Mouse (Mus musculus) cortical plate, adult 2 months (tissue): ENCODE measurements at regions not wholly inside any gene's neighbourhood (a gene's known extent, or its start where the extent isn't known, plus 50 kb on each side); places are given as distances from the start of the nearest gene placed in this dataset.
"Not testable (repeated sequence)": the region's sequence is repeated elsewhere in the genome, so short reads cannot be mapped to it uniquely, and the experiment has no call there.

Experiments used
- H3K27ac ChIP-seq: fragments of 200-500 bp; 2 replicates; pipeline ENCODE4 v1.5.1; 2012; ENCODE audit warnings: low read length, control low read depth, inconsistent platforms; ENCODE audit not compliant: insufficient read depth
- H3K4me1 ChIP-seq: fragments of 200-500 bp; 2 replicates; pipeline ENCODE4 v1.6.1; 2011; ENCODE audit warnings: low read length; ENCODE audit not compliant: control insufficient read depth, insufficient read depth
- H3K4me3 ChIP-seq: fragments of 200-500 bp; 2 replicates; pipeline ENCODE4 v1.5.1; 2011; ENCODE audit warnings: mild to moderate bottlenecking, low read length, control low read depth; ENCODE audit not compliant: insufficient read depth
- CTCF ChIP-seq: fragments of 200-500 bp; IDR thresholded peaks from 2 replicates; pipeline ENCODE4 v1.5.1; 2011; ENCODE audit warnings: mild to moderate bottlenecking, control low read depth, low read length; ENCODE audit not compliant: insufficient read depth; ENCODE audit errors: extremely low read depth
- POLR2A ChIP-seq: fragments of 200-500 bp; IDR thresholded peaks from 2 replicates; pipeline ENCODE4 v1.6.1; 2011; ENCODE audit warnings: mild to moderate bottlenecking, low read length, control low read depth; ENCODE audit not compliant: insufficient read depth; ENCODE audit errors: extremely low read depth

DNA sequence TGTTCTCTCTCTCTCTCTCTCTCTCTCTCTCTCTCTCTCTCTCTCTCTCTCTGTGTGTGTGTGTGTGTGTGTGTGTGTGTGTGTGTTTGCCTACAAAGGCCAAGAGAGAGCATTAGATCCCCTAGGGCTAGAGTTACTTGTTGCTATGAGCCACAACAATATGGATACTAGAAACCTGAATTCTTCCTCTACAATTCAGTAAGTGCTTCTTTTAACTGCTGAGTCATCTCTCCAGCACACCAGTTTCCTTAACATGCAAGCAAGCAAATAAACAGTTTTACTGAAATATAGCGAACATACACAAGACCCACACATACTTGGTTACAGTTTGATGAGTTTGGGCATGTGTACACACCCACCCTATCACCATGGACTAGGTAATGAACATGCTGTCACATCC, 486.1 kb upstream of the Gulo start:
- Histone ChIP-seq H3K4me3 (no peak overlapping the region), H3K27ac (no peak overlapping the region), H3K4me1 (peaks cover 8% of the 10 kb centered on the region; the same call in 1 of the 2 replicates)
- no peak for TF ChIP-seq POLR2A
- TF ChIP-seq CTCF: no peak

DNA sequence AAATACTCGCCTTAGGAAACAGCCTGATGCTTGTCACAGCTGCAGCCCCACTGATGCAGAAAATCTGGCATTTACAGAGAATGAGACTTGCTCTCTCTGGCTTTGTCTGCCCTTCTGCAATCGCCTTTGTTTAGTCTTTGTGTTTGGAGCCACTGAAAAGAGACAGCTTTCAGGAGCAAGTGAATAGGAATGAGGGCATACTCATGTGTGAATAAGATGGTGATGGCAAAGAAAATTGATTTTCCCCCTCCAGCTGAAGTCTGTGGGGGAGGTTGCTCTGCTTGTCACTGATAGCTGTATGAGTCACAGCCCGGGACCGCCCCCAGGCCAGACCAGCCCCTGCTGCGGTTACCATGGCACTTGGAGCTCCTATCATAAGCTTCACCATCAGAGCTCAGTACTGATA, 485.5 kb upstream of the Gulo start:
- TF ChIP-seq CTCF (no peak), POLR2A (0 out of 2 replicates have a peak, but pooled peaks have one; percentile 42)
- Histone ChIP-seq H3K27ac (no peak overlapping the region), H3K4me3 (no peak overlapping the region), H3K4me1 (peaks cover 8% of the 10 kb centered on the region; the same call in 1 of the 2 replicates)

DNA sequence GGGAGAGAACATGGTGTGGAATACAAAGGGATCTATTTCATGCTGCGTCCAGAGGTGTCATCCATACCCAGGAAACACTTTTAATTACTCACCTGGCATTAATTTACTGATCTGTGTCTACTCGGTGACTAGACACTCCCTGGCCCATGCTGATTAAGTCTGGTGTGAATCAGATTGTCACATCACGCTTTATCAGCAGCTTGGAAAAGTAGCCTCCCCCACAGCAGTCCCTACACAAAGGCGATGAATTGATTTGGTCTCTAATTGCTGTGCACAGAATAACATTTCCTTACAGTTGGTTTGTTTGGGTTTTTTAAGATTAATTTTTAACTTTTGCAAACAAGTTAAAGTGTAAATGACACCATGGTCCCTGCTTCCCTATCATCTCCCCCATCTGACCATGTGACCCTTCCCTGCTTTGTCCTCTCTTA, 484.7 kb upstream of the Gulo start:
- H3K4me3 ChIP-seq: no peak overlapping the region
- H3K4me1 ChIP-seq: peaks cover 8% of the 10 kb centered on the region; the same call in 1 of the 2 replicates
- TF ChIP-seq POLR2A: no peak
- no peak for TF ChIP-seq CTCF
- no peak overlapping the region for H3K27ac ChIP-seq

DNA sequence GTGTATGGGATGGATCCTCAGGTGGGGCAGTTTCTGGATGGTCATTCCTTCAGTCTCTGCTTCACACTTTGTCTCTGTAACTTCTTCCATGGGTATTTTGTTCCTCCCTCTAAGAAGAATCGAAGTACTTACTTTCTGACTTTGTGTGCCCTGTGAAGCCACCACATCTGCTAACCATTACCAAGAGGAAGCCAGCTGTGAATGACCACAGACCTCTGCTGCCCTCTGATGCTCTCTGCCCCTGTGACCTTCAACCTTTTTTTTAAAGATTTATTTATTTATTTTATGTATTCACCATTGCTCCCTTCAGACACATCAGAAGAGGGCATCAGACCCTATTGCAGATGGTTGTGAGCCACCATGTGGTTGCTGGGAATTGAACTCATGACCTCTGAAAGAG, 475.7 kb upstream of the Gulo start:
- H3K4me1 ChIP-seq: not testable (repeated sequence)

DNA sequence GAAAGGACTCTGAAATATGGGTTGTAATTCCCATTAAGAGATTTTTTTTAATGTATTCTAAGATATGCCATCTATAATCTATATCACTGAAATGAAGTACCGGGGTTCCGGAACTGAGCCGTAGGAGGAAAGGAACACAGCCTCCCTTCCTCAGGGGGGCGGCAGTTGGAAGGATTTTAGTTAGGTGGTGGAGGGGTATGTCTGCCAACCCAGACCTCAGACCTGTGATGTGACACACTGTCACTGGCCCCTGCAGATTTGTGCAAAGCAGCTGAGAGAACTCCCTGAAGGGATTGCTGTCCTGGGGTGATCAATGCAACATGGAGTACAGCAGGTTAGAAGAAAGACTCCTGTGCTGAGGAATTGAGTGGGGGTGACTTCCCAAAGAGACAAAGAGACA, 470.2 kb upstream of the Gulo start:
- Histone ChIP-seq H3K27ac (no peak overlapping the region), H3K4me1 (peaks cover 2% of the 10 kb centered on the region), H3K4me3 (no peak overlapping the region)
- TF ChIP-seq CTCF: no peak
- TF ChIP-seq POLR2A: no peak

More for the DNA sequence above, 475.7 kb upstream of the Gulo start:
- H3K4me3 ChIP-seq, H3K27ac ChIP-seq: not testable (repeated sequence)

DNA sequence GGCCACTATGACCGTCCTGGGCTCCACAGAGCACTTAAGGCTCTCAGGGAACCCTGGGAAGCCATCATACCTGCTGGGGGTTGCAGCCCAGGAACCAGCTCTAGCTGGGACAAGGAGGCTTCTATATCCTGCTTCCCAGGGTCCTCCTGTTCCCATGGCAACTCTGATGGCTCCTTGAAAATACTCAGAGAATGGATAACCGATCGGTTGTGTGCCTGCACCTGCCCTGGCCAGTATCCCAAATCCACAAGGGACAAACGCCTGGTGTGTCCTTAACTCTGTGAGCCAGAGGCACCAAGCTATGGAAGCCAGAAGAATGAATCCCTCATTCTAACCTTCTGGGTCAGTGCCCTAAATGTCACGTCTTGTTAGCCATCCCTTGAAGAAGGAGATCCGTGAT, 469.6 kb upstream of the Gulo start:
- TF ChIP-seq POLR2A: no peak
- no peak for TF ChIP-seq CTCF
- no peak overlapping the region for H3K4me3 ChIP-seq
- peaks cover 2% of the 10 kb centered on the region for H3K4me1 ChIP-seq
- H3K27ac ChIP-seq: no peak overlapping the region

DNA sequence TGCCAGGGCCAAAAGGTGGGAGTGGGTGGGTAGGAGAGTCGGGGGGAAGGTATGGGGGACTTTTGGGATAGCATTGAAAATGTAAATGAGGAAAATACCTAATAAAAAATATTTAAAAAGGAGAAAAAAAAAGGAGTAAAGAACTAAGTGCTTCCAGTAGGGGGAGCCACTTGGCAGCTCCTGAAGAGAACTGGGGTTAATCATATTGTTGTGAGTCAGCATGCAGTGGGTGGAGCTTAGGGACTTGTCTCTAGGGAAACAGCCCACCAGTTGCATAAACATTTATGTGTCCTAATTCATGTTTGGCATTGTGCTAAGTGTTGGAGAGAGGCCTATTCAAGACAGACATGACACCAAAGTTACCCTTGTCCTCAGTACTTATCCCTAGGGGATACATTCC, 466.0 kb upstream of the Gulo start:
- H3K4me1 ChIP-seq: peaks cover 8% of the 10 kb centered on the region
- no peak for TF ChIP-seq POLR2A
- no peak for TF ChIP-seq CTCF
- H3K27ac ChIP-seq: no peak overlapping the region
- no peak overlapping the region for H3K4me3 ChIP-seq

DNA sequence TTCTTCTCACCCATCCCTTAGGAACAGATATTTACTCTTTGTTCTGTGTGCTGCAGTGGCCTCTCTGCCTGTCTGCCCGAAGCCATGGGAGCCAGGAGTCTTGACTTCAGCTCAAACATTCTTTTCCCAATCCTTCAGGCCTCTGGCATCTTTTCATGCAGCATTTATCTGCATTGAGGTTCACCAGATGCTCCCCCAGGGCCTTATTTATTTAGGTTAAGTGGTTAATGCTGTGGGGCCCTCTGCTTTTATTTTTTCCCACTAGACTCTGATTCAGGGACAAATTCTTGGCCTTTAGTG, 464.2 kb upstream of the Gulo start:
- H3K27ac ChIP-seq: no peak overlapping the region
- peaks cover 6% of the 10 kb centered on the region for H3K4me1 ChIP-seq
- H3K4me3 ChIP-seq: no peak overlapping the region
- TF ChIP-seq CTCF (no peak), POLR2A (no peak)

DNA sequence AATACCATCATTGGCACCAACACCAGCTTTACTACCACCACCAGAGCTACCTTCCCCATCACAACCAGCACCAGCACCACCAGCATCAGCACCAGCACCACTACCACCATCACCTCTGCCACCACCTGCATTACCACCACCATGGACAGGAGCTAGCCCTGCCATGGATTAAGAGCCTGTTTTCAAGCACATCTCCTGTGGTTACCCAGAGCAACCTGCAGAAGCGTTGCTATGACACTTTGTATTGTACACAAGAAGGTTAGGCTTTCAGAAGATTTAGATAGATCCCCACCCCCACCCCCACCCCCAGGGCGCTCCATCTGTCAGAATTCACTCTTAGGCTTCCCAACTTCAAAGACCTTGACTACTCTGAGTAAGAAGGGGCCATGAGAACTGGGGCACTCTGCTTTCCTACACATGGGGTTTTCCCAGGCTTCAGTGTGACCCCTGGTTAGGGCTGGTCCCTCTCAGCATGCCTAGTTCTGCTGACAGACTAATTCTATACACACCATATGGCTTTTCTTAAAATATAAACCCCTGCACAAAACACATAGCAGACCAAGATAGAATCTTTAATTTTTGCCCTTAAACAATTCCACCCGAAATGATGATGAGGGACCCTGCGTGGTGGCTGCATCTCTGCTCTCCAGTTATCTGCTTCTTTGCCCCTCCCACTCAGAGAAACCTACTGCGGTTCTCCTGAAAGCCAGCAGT, 463.7 kb upstream of the Gulo start:
- no peak for TF ChIP-seq CTCF
- H3K4me3 ChIP-seq: no peak overlapping the region

DNA sequence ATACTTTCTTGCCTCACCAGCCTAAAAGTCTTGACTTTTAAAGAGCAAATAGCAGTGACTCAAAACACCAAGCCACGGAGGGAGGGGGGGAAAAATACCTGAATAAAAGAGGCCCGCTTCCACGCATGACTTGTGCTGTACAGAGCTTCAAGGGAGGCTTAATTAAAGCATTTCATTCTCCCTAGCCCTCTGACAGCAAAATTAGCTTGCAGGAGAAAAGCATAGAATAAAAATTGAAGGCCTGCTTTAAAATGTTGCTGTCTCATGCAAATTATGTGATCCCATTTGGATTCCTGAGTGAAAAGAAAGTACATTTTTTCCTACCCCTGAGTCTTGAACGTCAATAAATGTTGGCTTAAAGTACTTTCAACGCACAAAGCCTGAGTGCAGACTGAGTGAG, 453.1 kb upstream of the Gulo start:
- Histone ChIP-seq H3K4me1 (peaks cover 4% of the 10 kb centered on the region), H3K27ac (no peak overlapping the region), H3K4me3 (no peak overlapping the region)
- no peak for TF ChIP-seq CTCF
- no peak for TF ChIP-seq POLR2A

More for the DNA sequence above, 463.7 kb upstream of the Gulo start:
- Histone ChIP-seq H3K4me1 (peaks cover 6% of the 10 kb centered on the region), H3K27ac (no peak overlapping the region)

DNA sequence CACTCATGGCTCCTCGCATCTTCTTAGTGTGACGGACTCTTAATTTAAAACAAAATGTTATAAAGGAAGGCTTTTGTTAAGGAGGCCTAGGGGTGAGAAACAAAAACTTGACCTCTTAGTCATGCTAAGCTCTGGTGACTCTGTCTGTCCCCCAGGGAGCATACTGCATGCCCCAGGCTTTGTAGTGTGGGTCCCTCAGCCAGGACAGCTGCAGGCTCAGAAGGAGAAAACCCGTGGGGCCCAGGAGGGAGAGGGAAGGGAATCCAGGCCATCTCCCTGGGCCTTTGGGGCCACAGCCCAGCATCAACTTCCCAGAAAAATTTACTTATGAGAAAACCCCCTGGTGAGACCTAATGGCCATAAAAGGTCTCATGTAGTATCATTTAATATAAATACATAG, 451.8 kb upstream of the Gulo start:
- H3K27ac ChIP-seq: no peak overlapping the region
- H3K4me3 ChIP-seq: no peak overlapping the region
- TF ChIP-seq CTCF: no peak
- TF ChIP-seq POLR2A: no peak
- peaks cover 4% of the 10 kb centered on the region for H3K4me1 ChIP-seq
